Mouse (Mus musculus) stomach, embryonic 15.5 days (tissue): ENCODE measurements around the gene Gm7694. TPM values are rescaled to one million over a fixed set of nuclear protein-coding genes. Genes with fewer than 3 reads are reported as not detected.

Experiments used
- ATAC-seq: fragments of 200-750 bp; cut with Nextera tagmentation; 2 replicates; pipeline ENCODE4 v1.8.0; 2017; ENCODE audit warnings: low read depth, moderate number of reproducible peaks, moderate TSS enrichment; ENCODE audit not compliant: insufficient read depth, low FRiP score
- H3K27ac ChIP-seq: fragments of 300-500 bp; sonication (generic); 2 replicates; pipeline ENCODE4 v1.5.1; 2015; ENCODE audit warnings: mild to moderate bottlenecking, inconsistent platforms
- H3K27me3 ChIP-seq: fragments of 300-500 bp; sonication (generic); replicated peaks from 2 replicates; pipeline ENCODE4 v1.6.1; 2015; ENCODE audit warnings: inconsistent platforms
- H3K36me3 ChIP-seq: fragments of 300-500 bp; sonication (generic); 2 replicates; pipeline ENCODE4 v1.6.1; 2015; ENCODE audit warnings: inconsistent platforms
- H3K4me1 ChIP-seq: fragments of 300-500 bp; sonication (generic); 2 replicates; pipeline ENCODE4 v1.6.1; 2015; ENCODE audit warnings: inconsistent platforms
- H3K4me2 ChIP-seq: fragments of 300-500 bp; sonication (generic); 2 replicates; pipeline ENCODE4 v1.6.1; 2015; ENCODE audit warnings: mild to moderate bottlenecking, inconsistent platforms
- H3K4me3 ChIP-seq: fragments of 300-500 bp; sonication (generic); replicated peaks from 2 replicates; pipeline ENCODE4 v1.5.1; 2015; ENCODE audit warnings: inconsistent platforms
- H3K9ac ChIP-seq: fragments of 300-500 bp; sonication (generic); 2 replicates; pipeline ENCODE4 v1.6.1; 2015; ENCODE audit warnings: inconsistent platforms
- H3K9me3 ChIP-seq: fragments of 300-500 bp; sonication (generic); 2 replicates; pipeline ENCODE4 v1.6.1; 2016; ENCODE audit warnings: inconsistent platforms
- WGBS: fragments of 180-500 bp; shearing (Covaris S2); methylation state at CpG from one replicate; pipeline ENCODE4 v1.1.7; 2015; 5-methylcytosine and 5-hydroxymethylcytosine counted together
- polyA plus RNA-seq: library from polyadenylated mRNA; unstranded; fragments of >200 nt; fragmentation: Nextera tagmentation; extraction: Ambion mirVana; gene quantifications from 2 replicates; pipeline ENCODE4 v1.2.1, GENCODE M21; 2015

Gene Gm7694
- polyA plus RNA-seq, 1 experiment from 2014 or later, result 3.9 TPM

- Histone ChIP-seq H3K9me3 (no peaks in the 10 kb centered on the region), H3K4me2 (no peak overlapping the region), H3K4me3 (no peak overlapping the region), H3K27me3 (no peaks in the 10 kb centered on the region), H3K27ac (no peak overlapping the region), H3K4me1 (no peaks in the 10 kb centered on the region), H3K36me3 (no peaks in the 10 kb centered on the region), H3K9ac (no peak overlapping the region)
- 77% methylated on average over 6 of the region's 6 CpGs for WGBS
- no peak for ATAC-seq
These were observed 5.3 kb upstream of the Gm7694 start for GRCm38 (mm10) chr1:170311431-170311830.

- Histone ChIP-seq H3K4me1 (no peaks in the 10 kb centered on the region), H3K27ac (no peak within 1 kb of the TSS), H3K4me3 (no peak within 1 kb of the TSS), H3K9ac (no peak within 1 kb of the TSS), H3K9me3 (no peaks in the 10 kb centered on the region), H3K36me3 (no peaks in the 10 kb centered on the region), H3K4me2 (no peak within 1 kb of the TSS), H3K27me3 (no peaks in the 10 kb centered on the region)
- ATAC-seq, result no peak
- 83% methylated on average over 4 of the region's 4 CpGs for WGBS
These were observed 2.4 kb upstream of the Gm7694 start, which contains the start of gene Spata46 for GRCm38 (mm10) chr1:170308503-170308902. Spata46 (plus strand) TSS chr1:170308803.

GRCm38 (mm10) chr1:170305002-170305401, 1.1 kb downstream of the Gm7694 start:
- ATAC-seq, result no peak
- H3K4me1 ChIP-seq, result no peaks in the 10 kb centered on the region
- no peak overlapping the region for H3K9ac ChIP-seq
- no peak overlapping the region for H3K4me3 ChIP-seq
- H3K9me3 ChIP-seq, result no peaks in the 10 kb centered on the region
- WGBS, result 77% methylated on average over 10 of the region's 10 CpGs
- H3K27me3 ChIP-seq, result no peaks in the 10 kb centered on the region
- H3K36me3 ChIP-seq, result no peaks in the 10 kb centered on the region
- no peak overlapping the region for H3K27ac ChIP-seq
- H3K4me2 ChIP-seq, result no peak overlapping the region

GRCm38 (mm10) chr1:170303103-170303502, 3.0 kb downstream of the Gm7694 start:
- Histone ChIP-seq H3K27me3 (no peaks in the 10 kb centered on the region), H3K27ac (no peak overlapping the region), H3K36me3 (no peaks in the 10 kb centered on the region), H3K4me2 (no peak overlapping the region), H3K4me1 (no peaks in the 10 kb centered on the region), H3K9me3 (no peaks in the 10 kb centered on the region), H3K4me3 (no peak overlapping the region), H3K9ac (no peak overlapping the region)
- 84% methylated on average over 6 of the region's 6 CpGs for WGBS
- no peak for ATAC-seq

GRCm38 (mm10) chr1:170302456-170302855, 3.7 kb downstream of the Gm7694 start:
- no peaks in the 10 kb centered on the region for H3K36me3 ChIP-seq
- WGBS, result 84% methylated on average over 6 of the region's 6 CpGs
- H3K9me3 ChIP-seq, result no peaks in the 10 kb centered on the region
- no peak overlapping the region for H3K4me3 ChIP-seq
- no peaks in the 10 kb centered on the region for H3K27me3 ChIP-seq
- no peak overlapping the region for H3K27ac ChIP-seq
- H3K4me1 ChIP-seq, result no peaks in the 10 kb centered on the region
- H3K4me2 ChIP-seq, result no peak overlapping the region
- no peak for ATAC-seq
- no peak overlapping the region for H3K9ac ChIP-seq

GRCm38 (mm10) chr1:170301686-170302085, 4.4 kb downstream of the Gm7694 start:
- no peak for ATAC-seq

GRCm38 (mm10) chr1:170299496-170299895, 6.6 kb downstream of the Gm7694 start:
- Histone ChIP-seq H3K4me2 (no peak overlapping the region), H3K27ac (no peak overlapping the region), H3K4me3 (no peak overlapping the region), H3K9me3 (no peaks in the 10 kb centered on the region), H3K27me3 (no peaks in the 10 kb centered on the region), H3K36me3 (no peaks in the 10 kb centered on the region), H3K9ac (no peak overlapping the region), H3K4me1 (no peaks in the 10 kb centered on the region)
- 77% methylated on average over 4 of the region's 4 CpGs for WGBS
- no peak for ATAC-seq

More at GRCm38 (mm10) chr1:170301686-170302085, 4.4 kb downstream of the Gm7694 start:
- Histone ChIP-seq H3K4me1 (no peaks in the 10 kb centered on the region), H3K36me3 (no peaks in the 10 kb centered on the region), H3K9ac (no peak overlapping the region), H3K4me2 (no peak overlapping the region), H3K4me3 (no peak overlapping the region), H3K9me3 (no peaks in the 10 kb centered on the region), H3K27me3 (no peaks in the 10 kb centered on the region), H3K27ac (no peak overlapping the region)
- 89% methylated on average over 9 of the region's 9 CpGs for WGBS

GRCm38 (mm10) chr1:170294786-170295570, 11.2 kb downstream of the Gm7694 start:
- Histone ChIP-seq H3K27ac (no peak overlapping the region), H3K36me3 (no peaks in the 10 kb centered on the region), H3K9me3 (no peaks in the 10 kb centered on the region), H3K4me1 (no peaks in the 10 kb centered on the region), H3K9ac (no peak overlapping the region), H3K27me3 (no peaks in the 10 kb centered on the region), H3K4me3 (no peak overlapping the region), H3K4me2 (no peak overlapping the region)
- 63% methylated on average over 15 of the region's 15 CpGs for WGBS
- no peak for ATAC-seq

- Histone ChIP-seq H3K4me1 (no peaks in the 10 kb centered on the region), H3K27ac (no peak overlapping the region), H3K9ac (no peak overlapping the region), H3K4me3 (no peak overlapping the region), H3K36me3 (no peaks in the 10 kb centered on the region), H3K9me3 (no peaks in the 10 kb centered on the region), H3K4me2 (no peak overlapping the region), H3K27me3 (no peaks in the 10 kb centered on the region)
- WGBS, result 77% methylated on average over 5 of the region's 5 CpGs
- ATAC-seq, result no peak
These were observed 12.9 kb downstream of the Gm7694 start for GRCm38 (mm10) chr1:170293257-170293656.

GRCm38 (mm10) chr1:170292239-170292951, 13.7 kb downstream of the Gm7694 start:
- ATAC-seq, result no peak
- Histone ChIP-seq H3K4me1 (no peaks in the 10 kb centered on the region), H3K4me3 (no peak overlapping the region), H3K27ac (no peak overlapping the region), H3K4me2 (peak overlapping the region; percentile 23; the same call in 1 of the 2 replicates), H3K9ac (no peak overlapping the region), H3K9me3 (no peaks in the 10 kb centered on the region), H3K36me3 (no peaks in the 10 kb centered on the region), H3K27me3 (no peaks in the 10 kb centered on the region)
- 34% methylated on average over 9 of the region's 9 CpGs for WGBS

GRCm38 (mm10) chr1:170282415-170283129, 23.6 kb downstream of the Gm7694 start:
- ATAC-seq, result no peak
- H3K4me1 ChIP-seq, result no peaks in the 10 kb centered on the region
- no peak overlapping the region for H3K4me3 ChIP-seq
- no peaks in the 10 kb centered on the region for H3K27me3 ChIP-seq
- no peak overlapping the region for H3K27ac ChIP-seq
- H3K9ac ChIP-seq, result no peak overlapping the region
- H3K4me2 ChIP-seq, result no peak overlapping the region
- 68% methylated on average over 4 of the region's 4 CpGs for WGBS
- H3K9me3 ChIP-seq, result no peaks in the 10 kb centered on the region
- H3K36me3 ChIP-seq, result no peaks in the 10 kb centered on the region

GRCm38 (mm10) chr1:170277016-170277415, 29.1 kb downstream of the Gm7694 start, which contains the start of gene Sh2d1b1:
Sh2d1b1 (plus strand) TSS chr1:170277320.
- 71% methylated on average over 2 of the region's 3 CpGs for WGBS
- no peak for ATAC-seq
- H3K9me3 ChIP-seq, result no peaks in the 10 kb centered on the region
- no peak within 1 kb of the TSS for H3K9ac ChIP-seq
- H3K4me1 ChIP-seq, result no peaks in the 10 kb centered on the region
- H3K36me3 ChIP-seq, result no peaks in the 10 kb centered on the region
- H3K4me2 ChIP-seq, result no peak within 1 kb of the TSS
- no peak within 1 kb of the TSS for H3K27ac ChIP-seq
- H3K4me3 ChIP-seq, result no peak within 1 kb of the TSS
- no peaks in the 10 kb centered on the region for H3K27me3 ChIP-seq
